Mouse (Mus musculus) liver, embryonic 15.5 days (tissue): Measurements from ENCODE around the gene Tekt5. TPM values are rescaled to one million over a fixed set of nuclear protein-coding genes. Genes with fewer than 3 reads are reported as not detected.

Experiments used
- ATAC-seq: fragments of 200-750 bp; cut with Nextera tagmentation; 2 replicates; pipeline ENCODE4 v1.8.0; 2017; ENCODE audit warnings: moderate number of reproducible peaks, mild to moderate bottlenecking, moderate library complexity; ENCODE audit not compliant: insufficient read depth
- H3K27ac ChIP-seq: fragments of 300-500 bp; sonication (generic); replicated peaks from 2 replicates; pipeline ENCODE4 v1.5.1; 2015; ENCODE audit warnings: mild to moderate bottlenecking, inconsistent platforms
- H3K27me3 ChIP-seq: fragments of 300-500 bp; sonication (generic); 2 replicates; pipeline ENCODE4 v1.6.1; 2015; ENCODE audit warnings: mild to moderate bottlenecking, inconsistent platforms
- H3K36me3 ChIP-seq: fragments of 300-500 bp; sonication (generic); replicated peaks from 2 replicates; pipeline ENCODE4 v1.6.1; 2015; ENCODE audit warnings: moderate library complexity, mild to moderate bottlenecking, inconsistent platforms
- H3K4me1 ChIP-seq: fragments of 300-500 bp; sonication (generic); replicated peaks from 2 replicates; pipeline ENCODE4 v1.6.1; 2015; ENCODE audit warnings: inconsistent platforms
- H3K4me2 ChIP-seq: fragments of 300-500 bp; sonication (generic); 2 replicates; pipeline ENCODE4 v1.6.1; 2015; ENCODE audit warnings: moderate library complexity, mild to moderate bottlenecking, inconsistent platforms
- H3K4me3 ChIP-seq: fragments of 300-500 bp; sonication (generic); replicated peaks from 2 replicates; pipeline ENCODE4 v1.5.1; 2015; ENCODE audit warnings: mild to moderate bottlenecking, inconsistent platforms
- H3K9ac ChIP-seq: fragments of 300-500 bp; sonication (generic); 2 replicates; pipeline ENCODE4 v1.6.1; 2015; ENCODE audit warnings: moderate library complexity, mild to moderate bottlenecking, inconsistent platforms
- H3K9me3 ChIP-seq: fragments of 300-500 bp; sonication (generic); replicated peaks from 2 replicates; pipeline ENCODE4 v1.6.1; 2016; ENCODE audit warnings: inconsistent platforms
- WGBS: fragments of 180-500 bp; shearing (Covaris S2); methylation state at CpG from one replicate; pipeline ENCODE4 v1.1.7; 2015; ENCODE audit warnings: mixed read lengths; ENCODE audit not compliant: insufficient replicate concordance; 5-methylcytosine and 5-hydroxymethylcytosine counted together
- polyA plus RNA-seq: library from polyadenylated mRNA; unstranded; fragments of >200 nt; fragmentation: Nextera tagmentation; extraction: Ambion mirVana; gene quantifications from 2 replicates; pipeline ENCODE4 v1.2.1, GENCODE M21; 2015

The Tekt5 gene
- polyA plus RNA-seq, 1 experiment from 2014 or later = 0.28 TPM

DNA sequence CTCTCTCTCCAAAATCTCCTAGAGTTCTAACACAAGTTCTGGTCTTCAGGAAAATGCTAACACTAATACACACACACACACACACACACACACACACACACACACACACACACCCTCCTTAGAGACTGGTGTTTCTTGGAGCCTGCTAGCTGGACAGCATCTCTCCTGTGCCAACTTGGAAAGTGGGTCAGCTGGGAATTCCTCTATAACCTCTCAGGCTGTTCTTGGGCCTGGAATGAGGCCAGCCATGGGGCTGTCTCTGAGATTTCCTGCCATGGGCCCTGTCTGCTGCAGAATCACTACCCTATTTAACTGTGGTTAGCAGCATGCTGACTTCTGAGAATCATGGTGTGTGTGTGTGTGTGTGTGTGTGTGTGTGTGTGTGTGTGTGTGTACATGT, 40.3 kb downstream of the Tekt5 start:
- no peak overlapping the region for H3K4me2 ChIP-seq
- no peak for ATAC-seq
- H3K4me3 ChIP-seq = no peak overlapping the region
- H3K9me3 ChIP-seq = no peaks in the 10 kb centered on the region
- H3K27ac ChIP-seq = no peak overlapping the region
- H3K36me3 ChIP-seq = no peaks in the 10 kb centered on the region
- H3K9ac ChIP-seq = no peak overlapping the region
- H3K27me3 ChIP-seq = no peaks in the 10 kb centered on the region; the same call in 1 of the 2 replicates
- H3K4me1 ChIP-seq = peaks cover 18% of the 10 kb centered on the region

GRCm38 (mm10) chr16:10351050-10351636, 44.1 kb downstream of the Tekt5 start:
- Histone ChIP-seq H3K9ac (no peak overlapping the region), H3K9me3 (no peaks in the 10 kb centered on the region), H3K4me1 (no peaks in the 10 kb centered on the region), H3K4me3 (no peak overlapping the region), H3K36me3 (no peaks in the 10 kb centered on the region), H3K27ac (no peak overlapping the region), H3K27me3 (no peaks in the 10 kb centered on the region), H3K4me2 (no peak overlapping the region)
- no peak for ATAC-seq
- WGBS = 39% methylated on average over 9 of the region's 9 CpGs

DNA sequence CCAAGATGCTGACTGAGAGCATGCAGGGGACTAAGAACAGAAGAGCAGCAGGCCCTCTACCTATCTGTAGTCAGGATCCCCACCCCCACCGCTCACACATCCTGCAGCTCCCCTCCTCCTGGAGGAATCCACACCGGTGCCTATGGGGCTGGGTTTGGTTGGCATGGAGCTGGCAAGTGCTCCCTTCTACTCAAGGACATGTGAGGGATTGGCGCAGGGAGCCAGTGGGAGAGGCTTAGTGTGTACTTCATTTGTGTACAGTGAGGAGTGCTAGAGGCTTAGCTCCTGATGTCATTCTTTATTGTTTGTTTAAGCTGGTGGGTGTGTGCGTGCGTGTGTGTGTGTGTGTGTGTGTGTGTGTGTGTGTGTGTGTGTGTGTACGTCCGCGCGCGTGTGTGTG, 45.4 kb downstream of the Tekt5 start:
- Histone ChIP-seq H3K4me2 (no peak overlapping the region), H3K4me1 (no peaks in the 10 kb centered on the region), H3K9ac (no peak overlapping the region), H3K27me3 (no peaks in the 10 kb centered on the region), H3K4me3 (no peak overlapping the region), H3K27ac (no peak overlapping the region), H3K9me3 (no peaks in the 10 kb centered on the region), H3K36me3 (no peaks in the 10 kb centered on the region)
- WGBS = 71% methylated on average over 10 of the region's 10 CpGs
- ATAC-seq = no peak

GRCm38 (mm10) chr16:10349436-10349835, 45.9 kb downstream of the Tekt5 start:
- no peak for ATAC-seq
- H3K4me1 ChIP-seq = no peaks in the 10 kb centered on the region
- H3K4me3 ChIP-seq = no peak overlapping the region
- no peaks in the 10 kb centered on the region for H3K9me3 ChIP-seq
- no peak overlapping the region for H3K4me2 ChIP-seq
- H3K9ac ChIP-seq = no peak overlapping the region
- no peaks in the 10 kb centered on the region for H3K36me3 ChIP-seq
- H3K27me3 ChIP-seq = no peaks in the 10 kb centered on the region
- no peak overlapping the region for H3K27ac ChIP-seq
- WGBS = 50% methylated on average over 5 of the region's 5 CpGs

DNA sequence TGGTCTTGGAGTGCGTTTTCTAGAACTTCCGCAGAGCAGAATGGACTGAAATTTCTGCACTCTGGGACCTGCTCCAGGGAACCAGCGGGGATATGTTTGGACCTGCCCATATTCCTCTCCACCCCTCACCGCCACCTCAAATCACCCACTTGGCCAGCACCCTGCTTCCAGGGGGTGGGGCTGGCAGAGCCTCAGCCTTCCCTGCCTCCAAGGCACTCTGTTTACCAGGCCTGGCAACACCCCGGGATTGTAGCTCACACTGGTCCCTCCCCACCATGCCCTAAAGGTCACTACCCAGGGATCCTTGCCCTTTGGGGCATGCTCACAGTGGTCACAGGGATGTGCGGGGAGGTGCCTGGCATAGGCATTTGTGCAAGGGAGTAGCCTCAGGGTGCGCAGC, 47.7 kb downstream of the Tekt5 start:
- Histone ChIP-seq H3K4me1 (no peaks in the 10 kb centered on the region), H3K9ac (no peak overlapping the region), H3K9me3 (no peaks in the 10 kb centered on the region), H3K27ac (no peak overlapping the region), H3K4me2 (no peak overlapping the region), H3K4me3 (no peak overlapping the region), H3K36me3 (no peaks in the 10 kb centered on the region), H3K27me3 (no peaks in the 10 kb centered on the region)
- ATAC-seq = no peak
- 74% methylated on average over 7 of the region's 7 CpGs for WGBS

- no peak overlapping the region for H3K9ac ChIP-seq
- ATAC-seq = no peak
- no peaks in the 10 kb centered on the region for H3K9me3 ChIP-seq
- no peaks in the 10 kb centered on the region for H3K27me3 ChIP-seq
- H3K36me3 ChIP-seq = no peaks in the 10 kb centered on the region
- H3K27ac ChIP-seq = no peak overlapping the region
- no peaks in the 10 kb centered on the region for H3K4me1 ChIP-seq
- no peak overlapping the region for H3K4me2 ChIP-seq
- no peak overlapping the region for H3K4me3 ChIP-seq
- WGBS = 58% methylated on average over 4 of the region's 4 CpGs
Measured at GRCm38 (mm10) chr16:10341110-10341509, 54.2 kb downstream of the Tekt5 start.

DNA sequence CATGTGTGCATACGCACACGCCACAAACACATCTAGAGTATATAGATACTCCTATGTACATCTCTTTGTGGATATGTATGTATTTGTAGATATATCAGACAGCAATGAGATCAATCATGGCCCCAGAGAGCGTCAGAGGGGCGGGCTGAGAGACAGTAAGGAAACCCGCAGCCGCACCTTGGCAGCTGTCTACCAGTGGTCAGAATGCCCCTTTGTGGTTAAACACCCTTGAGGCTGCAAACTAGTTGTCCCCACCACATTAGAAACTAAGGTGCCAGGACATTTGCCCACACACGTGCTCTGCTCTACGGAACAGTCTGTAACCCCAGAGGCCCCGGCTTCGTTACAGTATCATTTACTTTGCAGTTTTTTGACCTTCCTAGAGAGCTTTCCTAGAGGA, 55.4 kb downstream of the Tekt5 start:
- Histone ChIP-seq H3K9ac (no peak overlapping the region), H3K27ac (no peak overlapping the region), H3K36me3 (no peaks in the 10 kb centered on the region), H3K4me1 (no peaks in the 10 kb centered on the region), H3K4me3 (no peak overlapping the region), H3K9me3 (no peaks in the 10 kb centered on the region), H3K4me2 (no peak overlapping the region), H3K27me3 (no peaks in the 10 kb centered on the region)
- WGBS = 85% methylated on average over 10 of the region's 10 CpGs
- ATAC-seq = no peak

DNA sequence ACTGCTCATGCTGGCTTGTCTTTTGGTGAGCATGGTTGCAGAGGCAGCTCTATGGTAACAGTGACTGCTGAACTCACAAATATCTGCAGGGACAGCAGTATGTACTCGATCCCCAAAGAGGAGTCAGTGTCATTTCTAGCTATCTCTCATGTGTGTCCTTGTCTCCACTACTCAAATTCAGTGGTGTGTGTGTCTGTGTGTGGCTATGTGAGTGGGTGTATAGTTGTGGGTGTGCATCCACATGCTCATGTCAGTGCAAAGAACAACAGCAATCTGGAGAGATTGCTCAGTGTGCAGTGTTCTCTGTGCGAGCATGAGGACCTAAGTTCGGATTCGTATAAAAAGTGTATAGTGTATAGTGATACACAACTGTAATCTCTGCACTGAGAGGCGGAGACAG, 56.7 kb downstream of the Tekt5 start:
- WGBS = 64% methylated on average over 5 of the region's 5 CpGs
- H3K27ac ChIP-seq = no peak overlapping the region

DNA sequence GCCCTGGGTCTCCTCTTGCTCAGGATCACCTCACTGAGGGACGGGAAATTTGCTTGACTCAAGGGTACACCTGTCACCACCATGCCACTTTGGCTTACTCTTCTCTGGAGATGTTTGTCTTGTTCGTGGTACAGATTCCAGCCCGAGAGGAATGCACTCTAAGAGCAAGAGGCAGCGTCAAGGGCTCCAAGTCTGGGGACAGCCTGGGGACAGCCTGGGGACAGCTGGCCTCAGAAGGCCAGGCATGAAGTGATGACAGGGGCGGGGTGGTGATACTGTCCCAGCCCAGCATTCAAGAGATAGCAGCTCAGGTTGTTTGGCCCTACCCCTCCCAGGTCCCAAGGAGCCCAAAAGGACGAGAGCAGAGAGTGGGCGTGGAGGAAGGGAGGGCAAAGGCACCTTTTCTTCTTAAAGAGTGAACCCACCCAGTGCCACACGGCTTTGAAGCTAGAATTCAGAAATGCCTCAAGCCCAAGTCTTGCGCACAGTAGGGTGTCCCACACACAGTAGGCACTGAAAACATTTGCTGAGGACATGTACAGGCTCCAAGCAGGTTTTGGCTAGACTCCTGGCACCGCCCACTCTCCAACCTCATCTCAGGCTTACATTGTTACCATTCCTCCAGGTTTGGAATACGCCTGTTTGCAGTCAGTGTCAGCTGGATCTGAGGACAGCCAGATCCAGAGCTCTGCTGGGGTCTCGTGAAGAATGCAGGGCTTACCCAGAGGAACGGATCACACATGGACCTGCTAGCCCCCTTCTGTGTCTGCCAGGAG, 57.7 kb downstream of the Tekt5 start:
- no peak for ATAC-seq
- Histone ChIP-seq H3K36me3 (no peaks in the 10 kb centered on the region), H3K27ac (no peak overlapping the region), H3K9me3 (no peaks in the 10 kb centered on the region), H3K4me1 (0 out of 2 replicates have a peak, but pooled peaks cover 2% of the 10 kb centered on the region), H3K4me2 (no peak overlapping the region), H3K9ac (no peak overlapping the region), H3K27me3 (no peaks in the 10 kb centered on the region), H3K4me3 (no peak overlapping the region)
- WGBS = 57% methylated on average over 13 of the region's 13 CpGs

More for the DNA sequence above, 56.7 kb downstream of the Tekt5 start:
- Histone ChIP-seq H3K4me2 (no peak overlapping the region), H3K4me1 (no peaks in the 10 kb centered on the region), H3K9me3 (no peaks in the 10 kb centered on the region), H3K36me3 (no peaks in the 10 kb centered on the region), H3K4me3 (no peak overlapping the region), H3K9ac (no peak overlapping the region), H3K27me3 (no peaks in the 10 kb centered on the region)
- ATAC-seq = no peak

DNA sequence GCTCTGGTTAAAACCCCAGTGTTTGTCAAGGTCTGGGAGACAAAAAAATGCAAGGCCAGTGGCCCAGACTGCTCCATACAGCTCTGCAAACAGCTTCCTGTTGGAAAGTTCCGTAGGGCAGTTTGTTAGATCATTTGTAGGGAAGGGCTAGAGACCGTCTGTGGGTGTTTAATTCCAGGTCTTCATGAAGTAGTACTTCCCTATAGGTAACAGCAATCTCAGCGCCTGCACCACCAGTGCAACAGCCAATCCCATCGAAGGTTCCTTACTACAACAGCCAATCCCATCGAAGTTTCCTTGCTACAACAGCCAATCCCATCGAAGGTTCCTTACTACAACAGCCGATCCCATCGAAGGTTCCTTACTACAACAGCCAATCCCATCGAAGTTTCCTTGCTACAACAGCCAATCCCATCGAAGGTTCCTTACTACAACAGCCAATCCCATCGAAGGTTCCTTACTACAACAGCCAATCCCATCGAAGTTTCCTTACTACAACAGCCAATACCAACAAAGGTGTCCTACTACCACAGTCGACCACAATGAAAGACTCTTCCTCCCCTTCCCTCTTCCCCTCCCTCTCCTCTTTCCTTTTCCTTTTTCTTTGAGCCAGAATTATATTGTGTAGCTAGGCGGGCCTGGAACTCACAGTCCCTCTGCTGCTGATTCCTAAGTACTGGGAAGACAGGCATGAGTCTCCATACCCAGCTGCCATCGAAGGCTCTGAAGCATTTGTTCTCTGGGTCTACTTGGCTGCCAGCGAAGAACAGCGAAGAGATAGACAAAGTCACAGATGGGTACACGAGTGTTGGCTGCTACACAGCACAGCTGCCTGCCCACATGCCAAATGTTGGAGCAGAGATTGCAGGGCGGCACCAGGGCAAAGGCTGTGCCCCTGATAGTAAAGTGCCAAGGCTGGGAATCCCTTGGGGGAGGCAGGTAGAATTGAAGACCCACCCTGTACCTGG, 58.6 kb downstream of the Tekt5 start:
- 63% methylated on average over 19 of the region's 19 CpGs for WGBS
- H3K4me3 ChIP-seq = no peak overlapping the region
- no peaks in the 10 kb centered on the region for H3K9me3 ChIP-seq
- H3K27me3 ChIP-seq = no peaks in the 10 kb centered on the region
- ATAC-seq = no peak
- 0 out of 2 replicates have a peak, but pooled peaks cover 3% of the 10 kb centered on the region for H3K4me1 ChIP-seq
- H3K9ac ChIP-seq = no peak overlapping the region
- H3K4me2 ChIP-seq = no peak overlapping the region
- no peak overlapping the region for H3K27ac ChIP-seq
- no peaks in the 10 kb centered on the region for H3K36me3 ChIP-seq

DNA sequence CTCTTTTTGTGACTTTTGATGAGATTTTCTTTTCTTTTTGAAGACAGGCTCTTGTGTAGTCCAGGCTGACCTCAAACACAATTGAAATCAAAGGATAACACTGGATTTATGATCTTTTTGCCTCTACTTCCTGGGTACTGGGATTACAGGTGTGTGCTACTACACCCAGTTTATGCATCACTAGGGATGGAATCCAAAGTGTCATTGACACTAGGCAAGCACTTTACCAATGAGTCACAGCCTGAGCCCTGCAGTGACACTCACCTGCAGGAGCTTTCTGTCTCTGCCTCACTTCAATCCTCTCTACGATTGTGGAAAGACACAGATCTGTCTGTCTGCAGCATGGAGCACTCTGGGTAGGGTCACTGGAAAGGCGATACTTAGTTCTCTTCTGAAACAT, 59.3 kb downstream of the Tekt5 start:
- 0 out of 2 replicates have a peak, but pooled peaks cover 3% of the 10 kb centered on the region for H3K4me1 ChIP-seq
- H3K27ac ChIP-seq = no peak overlapping the region
- WGBS = 56% methylated on average over 2 of the region's 2 CpGs
- H3K4me2 ChIP-seq = no peak overlapping the region
- no peak overlapping the region for H3K9ac ChIP-seq
- no peaks in the 10 kb centered on the region for H3K9me3 ChIP-seq
- H3K27me3 ChIP-seq = no peaks in the 10 kb centered on the region
- H3K36me3 ChIP-seq = no peaks in the 10 kb centered on the region
- no peak overlapping the region for H3K4me3 ChIP-seq
- no peak for ATAC-seq
